Mouse (Mus musculus): ENCODE results near the gene Polr3gl.

Gene Polr3gl

DNA sequence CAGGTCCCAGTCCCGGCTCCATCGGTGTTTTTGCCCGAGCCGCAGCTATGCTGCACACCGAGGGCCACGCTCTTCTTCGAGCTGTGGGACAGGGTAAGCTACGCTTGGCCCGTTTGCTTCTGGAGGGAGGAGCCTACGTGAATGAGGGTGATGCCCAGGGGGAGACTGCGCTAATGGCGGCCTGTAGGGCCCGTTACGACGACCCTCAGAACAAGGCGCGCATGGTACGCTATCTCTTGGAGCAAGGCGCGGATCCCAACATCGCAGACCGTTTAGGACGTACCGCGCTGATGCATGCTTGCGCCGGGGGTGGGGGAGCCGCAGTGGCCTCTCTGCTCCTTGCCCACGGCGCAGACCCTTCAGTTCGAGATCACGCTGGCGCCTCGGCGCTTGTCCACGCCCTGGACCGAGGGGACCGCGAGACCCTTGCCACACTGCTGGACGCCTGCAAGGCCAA is 3.5 kb upstream of the Polr3gl start:
- DNase-seq: peak; percentile 52 to 67

DNA sequence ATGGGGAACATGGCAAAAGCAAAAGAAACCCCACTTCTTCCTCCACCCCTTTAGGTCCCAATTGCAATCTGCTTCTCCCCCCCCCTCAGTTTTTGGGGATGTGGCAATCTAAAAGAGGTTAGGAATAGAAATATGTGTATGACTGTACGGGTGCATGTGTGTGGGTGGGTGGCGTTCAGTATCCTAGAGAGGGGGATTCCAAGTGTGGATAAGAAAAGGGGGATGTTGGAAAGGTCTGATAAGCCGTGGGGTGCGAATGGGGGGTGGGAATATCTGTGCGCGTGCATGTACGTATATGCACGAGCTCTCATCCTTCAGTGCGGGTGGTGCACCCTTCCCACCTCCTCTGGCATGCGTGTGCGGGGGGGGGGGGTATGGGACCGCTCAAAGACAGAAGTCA is 2.9 kb upstream of the Polr3gl start:
- peak in 1 of 2 experiments; percentile 45 for DNase-seq

DNA sequence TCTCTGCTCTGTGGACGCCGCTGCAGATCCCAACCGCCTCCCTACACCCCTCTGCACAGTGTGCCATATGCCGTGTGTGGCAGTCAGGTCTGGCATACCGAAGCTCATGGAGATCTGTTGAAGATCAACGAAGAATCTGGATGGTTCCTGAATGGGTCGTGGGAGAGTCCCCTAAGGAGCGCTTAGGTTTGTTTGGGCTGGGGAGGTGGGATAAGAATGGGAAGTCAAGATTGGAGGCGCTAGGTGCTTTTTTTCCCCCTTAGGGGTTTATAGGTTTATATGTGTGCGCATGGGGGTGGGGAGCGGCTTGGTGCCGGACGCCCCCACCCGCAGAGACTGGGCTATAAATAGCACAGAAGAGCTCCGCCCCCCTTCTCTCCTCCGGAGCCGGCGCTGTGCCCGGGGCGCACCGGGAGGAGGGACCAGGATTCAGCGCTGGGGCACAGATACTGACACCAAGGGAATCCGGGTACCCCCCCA is 2.3 kb upstream of the Polr3gl start, which contains the start of gene Ankrd34a:
Ankrd34a (plus strand) TSS at position 409 of the 480 bp plus-strand sequence.
- DNase-seq: peak; percentile 90 to 92

DNA sequence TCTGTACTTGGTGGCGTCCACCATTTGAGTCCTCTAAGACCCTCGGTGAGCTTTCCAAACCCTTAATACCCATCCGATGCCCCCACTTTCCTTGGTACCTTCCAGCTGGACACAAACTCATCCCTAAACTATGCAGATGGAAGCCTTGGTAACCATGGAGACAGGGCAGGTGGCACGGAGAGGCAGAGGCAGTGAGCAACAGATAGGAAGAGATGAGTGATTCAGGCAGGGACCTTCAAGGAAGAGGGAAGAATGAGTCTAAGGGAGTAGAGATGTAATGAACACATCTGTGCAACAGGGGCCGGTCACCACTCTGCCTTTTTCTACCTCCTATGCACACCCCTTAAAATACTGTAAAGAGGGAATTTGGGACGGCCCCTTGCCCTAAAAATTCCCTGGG is 1.7 kb upstream of the Polr3gl start:
- DNase-seq: peak; percentile 53 to 62

DNA sequence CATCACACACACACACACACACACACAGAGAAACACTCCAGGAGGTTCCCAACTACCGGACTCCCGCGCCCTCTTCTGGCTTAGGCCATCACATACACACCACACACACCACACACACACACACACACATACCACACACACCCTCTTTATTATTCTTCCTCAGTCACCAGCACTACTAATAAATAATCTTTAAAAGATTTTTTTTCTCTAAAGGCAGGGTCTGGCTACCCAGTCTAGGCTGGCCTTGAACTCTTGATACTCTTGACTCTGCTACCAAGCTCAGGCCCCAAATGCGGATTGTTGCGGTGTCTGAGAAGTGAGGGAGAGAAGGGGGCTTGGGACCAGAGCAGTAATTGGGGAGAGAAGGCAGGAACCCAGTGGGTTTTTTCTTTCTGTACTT is 870 bp upstream of the Polr3gl start:
- DNase-seq: no peak

GRCm38 (mm10) chr3:96593374-96593773 is 607 bp downstream of the Polr3gl start:
- DNase-seq: peak in 1 of 2 experiments; percentile 52

DNA sequence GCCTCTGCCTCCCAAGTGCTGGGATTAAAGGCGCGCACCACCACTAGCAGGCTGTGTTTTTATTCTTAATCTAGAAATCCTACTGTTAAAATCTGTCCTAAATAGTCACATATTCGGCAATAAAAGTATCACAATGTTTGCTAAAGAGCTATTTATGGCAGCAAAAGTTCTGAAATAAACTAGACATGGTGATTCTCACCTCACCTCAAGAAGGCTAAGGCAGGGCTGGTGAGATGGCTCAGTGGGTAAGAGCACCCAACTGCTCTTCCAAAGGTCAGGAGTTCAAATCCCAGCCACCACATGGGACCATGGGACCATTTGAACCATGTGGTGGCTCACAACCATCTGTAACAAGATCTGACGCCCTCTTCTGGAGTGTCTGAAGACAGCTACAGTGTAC is 3.3 kb downstream of the Polr3gl start:
- no peak for DNase-seq

DNA sequence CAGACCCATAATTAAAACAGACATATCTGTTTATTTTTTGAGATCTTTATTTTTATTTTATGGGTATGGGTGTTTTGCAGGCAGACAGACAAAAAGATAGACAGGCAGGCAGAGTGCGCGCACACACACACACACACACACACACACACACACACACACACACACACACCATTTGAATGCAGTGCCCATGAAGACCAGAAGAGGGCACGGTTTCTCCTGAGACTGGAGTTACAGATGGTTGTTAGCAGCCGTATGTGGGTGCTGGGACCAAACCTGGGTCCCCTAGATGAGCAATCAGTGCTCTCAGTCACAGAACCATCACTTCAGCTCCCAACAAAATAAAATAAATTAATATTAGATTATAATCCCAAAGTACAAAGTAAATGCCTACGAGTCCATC is 10.6 kb downstream of the Polr3gl start:
- DNase-seq: no peak

DNA sequence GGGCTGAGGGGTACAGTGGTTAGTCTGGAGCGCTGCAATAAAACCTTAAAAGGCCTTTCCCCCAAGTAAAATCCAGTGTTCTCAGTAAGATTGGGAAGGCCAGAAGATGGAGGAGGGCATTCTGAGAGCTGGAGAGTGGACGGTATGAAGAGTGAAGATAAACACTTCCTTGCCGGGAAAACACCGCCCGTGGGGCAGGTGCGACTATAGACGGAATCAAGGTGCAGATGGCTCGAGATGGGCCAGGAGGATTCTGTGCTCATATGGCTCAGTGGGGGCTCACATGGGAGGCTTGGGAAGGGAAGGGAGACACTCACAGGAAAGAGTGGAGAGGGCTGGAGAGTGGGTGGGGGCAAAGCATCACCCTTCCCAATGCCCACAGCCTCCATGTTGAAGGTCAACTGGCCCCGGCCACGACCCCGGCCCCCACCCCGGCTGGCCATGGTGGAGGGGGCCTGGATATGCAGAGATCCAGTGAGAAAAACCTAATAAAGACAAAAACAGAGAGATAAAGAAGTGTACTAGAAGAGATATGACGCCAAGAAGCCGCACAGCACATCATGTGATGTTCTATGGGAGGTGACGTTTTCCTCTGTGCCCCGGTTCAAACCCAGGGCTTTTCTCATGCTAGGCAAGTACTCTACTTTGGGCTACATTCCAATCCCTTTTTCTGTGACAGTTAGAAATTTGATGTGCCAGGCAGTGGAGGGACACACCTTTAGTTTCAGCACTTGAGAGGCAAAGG is 12.0 kb downstream of the Polr3gl start:
- no peak for DNase-seq

- DNase-seq: no peak
Measured at GRCm38 (mm10) chr3:96581141-96581540, 12.8 kb downstream of the Polr3gl start.

DNA sequence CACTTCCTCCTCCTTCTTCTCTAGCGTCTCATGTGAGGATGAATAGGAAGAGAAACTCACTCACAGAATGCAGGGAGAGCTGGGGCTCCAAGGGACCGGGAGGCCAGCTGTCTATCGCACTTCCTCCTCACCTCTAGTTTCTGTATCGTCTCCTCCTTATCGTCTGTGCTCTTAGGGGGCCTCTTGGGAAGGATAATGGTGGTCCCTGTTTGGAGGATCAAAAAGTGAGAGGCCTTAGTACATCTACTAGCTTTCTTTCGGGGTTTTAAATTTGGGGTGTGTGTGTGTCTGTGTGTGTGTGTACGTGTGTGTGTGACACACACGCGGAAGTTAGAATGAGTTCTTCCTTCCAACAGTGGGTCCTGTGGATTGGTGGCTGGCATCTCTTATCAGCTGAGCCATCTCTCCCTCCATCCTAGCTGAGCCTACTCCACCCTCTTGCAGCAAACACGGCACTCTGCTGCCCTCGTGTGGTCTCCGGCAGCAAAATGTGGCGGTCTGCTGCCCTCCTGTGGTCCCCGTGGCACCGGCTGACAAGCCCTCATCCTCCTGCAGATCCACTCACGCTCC is 14.0 kb downstream of the Polr3gl start:
- DNase-seq: peak; percentile 88 to 94

GRCm38 (mm10) chr3:96579239-96579750 is 14.7 kb downstream of the Polr3gl start:
- DNase-seq: no peak

GRCm38 (mm10) chr3:96578561-96579238 is 15.3 kb downstream of the Polr3gl start:
- DNase-seq: no peak

DNA sequence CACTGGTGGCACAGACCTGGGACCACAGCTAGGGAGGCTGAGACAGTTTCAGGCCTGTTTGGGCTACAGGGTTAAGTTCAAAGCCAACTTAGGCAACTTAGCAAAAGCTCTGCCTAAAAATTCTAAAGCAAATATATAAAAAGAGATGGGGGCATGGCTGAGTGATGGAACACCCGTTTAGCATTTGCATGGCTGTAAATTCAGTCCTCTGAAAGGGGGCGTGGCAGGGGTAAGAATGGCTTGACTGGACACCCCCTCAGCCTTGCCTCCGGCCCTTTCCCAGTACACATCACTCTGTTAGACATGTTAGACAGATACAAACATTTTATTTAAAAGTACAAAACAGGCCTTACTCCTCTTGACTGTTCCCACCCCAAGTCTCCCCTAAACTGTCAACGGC is 16.4 kb downstream of the Polr3gl start:
- DNase-seq: no peak

DNA sequence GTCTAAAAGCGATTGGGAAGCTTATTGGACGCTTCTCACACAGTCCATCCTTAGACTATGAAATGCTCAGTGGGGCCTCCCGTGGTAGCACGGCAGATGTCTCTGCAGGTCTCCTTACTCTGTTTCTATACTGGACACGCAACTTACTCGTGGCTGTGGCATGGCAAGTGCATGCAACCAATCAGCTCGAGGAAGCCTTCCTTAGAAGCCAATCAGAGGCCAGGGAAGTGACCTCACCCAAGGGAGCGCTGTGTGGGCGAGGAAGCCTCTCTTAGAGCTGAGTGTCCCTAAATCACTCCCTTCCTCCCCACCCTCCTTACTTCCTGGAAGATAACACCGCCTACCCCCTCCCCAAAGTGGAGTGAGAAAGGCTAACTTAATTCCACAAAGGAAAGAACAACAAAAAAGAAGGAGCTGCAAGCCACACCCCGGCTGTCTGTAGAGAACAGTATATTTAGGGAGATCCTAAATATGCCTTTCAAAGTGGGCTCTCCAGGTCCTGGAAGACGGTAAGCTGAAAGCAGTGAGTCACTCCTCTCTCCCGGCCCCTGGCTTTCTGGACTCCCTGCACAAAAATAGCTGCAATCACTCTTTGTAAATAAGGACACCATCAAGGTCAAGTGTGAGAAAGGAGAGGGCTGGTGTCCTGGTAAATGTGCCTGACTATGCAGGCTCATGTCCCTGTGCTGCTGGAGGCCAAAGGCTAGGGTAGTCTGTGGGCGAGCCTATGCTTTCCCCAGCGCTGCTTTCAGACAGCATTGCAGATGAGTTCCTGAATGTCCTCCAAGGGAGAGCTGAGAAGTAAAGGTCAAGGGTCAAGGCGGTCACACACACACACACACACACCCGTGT is 17.1 kb downstream of the Polr3gl start, which contains the start of gene Gm16253:
Gm16253 (plus strand) TSS at position 295 of the 852 bp plus-strand sequence.
- peak; percentile 73 to 85 for DNase-seq

- no peak for DNase-seq
Measured at GRCm38 (mm10) chr3:96576005-96576658, 17.8 kb downstream of the Polr3gl start.

DNA sequence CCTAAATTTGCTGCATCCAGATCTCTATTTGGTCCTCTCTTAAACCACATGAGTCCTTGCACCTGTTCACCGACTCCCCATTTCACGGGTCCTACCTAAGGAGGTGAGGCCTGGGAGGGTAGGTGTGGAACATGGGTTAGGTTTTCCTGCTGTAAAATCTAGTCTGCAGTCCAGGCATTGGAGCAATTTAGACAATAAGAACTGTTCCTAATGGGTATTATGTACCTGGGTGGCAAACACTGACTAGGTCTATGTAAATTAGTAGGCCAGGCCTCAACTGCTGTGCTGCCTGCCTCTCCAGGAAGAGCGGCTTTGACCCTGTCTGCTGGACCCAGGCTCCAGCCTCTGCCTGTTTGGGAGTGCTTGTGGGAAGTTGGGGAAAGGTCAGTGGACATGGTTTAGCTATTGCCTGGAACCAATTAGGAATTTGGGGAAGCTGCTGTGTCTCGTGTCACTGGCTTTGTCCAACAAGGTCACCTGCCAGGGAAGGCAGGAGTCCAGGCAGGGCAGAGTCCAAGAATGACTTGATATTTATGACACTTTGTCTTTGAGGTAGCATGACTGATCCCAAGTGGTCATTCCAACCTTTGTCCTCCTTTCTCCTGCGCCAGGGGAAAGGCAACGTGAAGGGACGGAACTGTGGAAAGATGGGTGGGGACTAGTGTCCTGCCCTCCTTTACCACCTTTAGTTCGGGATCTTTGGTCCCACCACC is 18.6 kb downstream of the Polr3gl start:
- DNase-seq: no peak

- DNase-seq: no peak
Measured at GRCm38 (mm10) chr3:96573611-96574511, 20.1 kb downstream of the Polr3gl start.

DNA sequence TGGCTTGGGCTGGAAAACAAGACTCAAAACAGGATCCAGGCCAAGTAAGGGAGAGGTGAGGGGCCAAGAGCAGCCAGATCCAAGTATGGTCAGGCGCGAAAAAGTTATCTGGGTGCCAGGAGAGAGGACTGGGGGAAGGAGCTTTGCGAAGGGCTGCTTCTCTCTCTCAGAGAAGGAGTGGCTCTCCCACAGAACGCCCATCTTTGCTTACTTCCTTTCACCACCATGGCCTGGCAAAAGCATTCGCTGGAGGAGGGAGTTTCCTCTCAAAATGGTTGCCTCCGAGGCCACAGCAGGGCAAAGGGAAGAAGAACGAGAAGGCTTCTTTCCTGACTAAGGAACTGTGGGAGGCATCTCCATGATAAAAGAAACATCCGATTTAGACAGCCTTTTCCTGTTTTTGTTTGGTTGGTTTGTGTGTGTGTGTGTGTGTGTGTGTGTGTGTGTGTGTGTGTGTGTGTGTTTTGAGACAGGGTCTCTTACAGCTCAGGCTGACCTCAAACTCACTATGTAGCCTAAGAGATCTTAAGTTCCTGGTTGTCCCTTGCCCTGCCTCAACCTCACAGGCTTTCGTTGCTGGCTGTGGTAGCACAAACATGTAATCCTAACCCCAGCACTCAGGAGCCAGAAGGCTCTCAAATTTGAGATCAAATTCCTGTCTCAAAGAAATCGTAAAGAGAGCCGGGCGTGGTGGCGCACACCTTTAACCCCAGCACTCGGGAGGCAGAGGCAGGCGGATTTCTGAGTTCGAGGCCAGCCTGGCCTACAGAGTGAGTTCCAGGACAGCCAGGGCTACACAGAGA is 21.9 kb downstream of the Polr3gl start:
- no peak for DNase-seq

Measured in cerebellum, adult 18-20 months (tissue).